Mouse (Mus musculus): ENCODE measurements around the gene Ythdc1. TPM values are rescaled to one million over a fixed set of nuclear protein-coding genes. Genes with fewer than 3 reads are reported as not detected.

Ythdc1 gene
- total and polyA plus RNA-seq, 3 experiments: 40.0 to 116 (median 64.9) TPM

GRCm38 (mm10) chr5:86783059-86783458 is 21.0 kb upstream of the Ythdc1 start:
- Histone ChIP-seq H3K36me3 (replicated peaks in 1 of 2; ENCODE audit: control insufficient read depth in 1 of 2, insufficient read depth in 1 of 2, low read length in 1 of 2) (no peaks in the 10 kb centered on the region), H3K27me3 (replicated peaks) (no peaks in the 10 kb centered on the region), H3K4me1 (ENCODE audit: control insufficient read depth in 1 of 2, insufficient read depth in 2 of 2) (no peaks in the 10 kb centered on the region), H3K9ac (ENCODE audit: insufficient read depth, low read depth) (no peak overlapping the region), H3K4me2 (ENCODE audit: insufficient read depth, low read depth, poor library complexity, severe bottlenecking) (no peak overlapping the region), H3K9me3 (replicated peaks; ENCODE audit: low read length) (no peaks in the 10 kb centered on the region), H3K79me2 (replicated peaks; ENCODE audit: control insufficient read depth, extremely low read depth, insufficient read depth, poor library complexity, severe bottlenecking) (no peaks in the 10 kb centered on the region), H3K27ac (ENCODE audit: insufficient read depth, low read depth) (no peak overlapping the region), H3K4me3 (replicated peaks in 1 of 3; ENCODE audit: low read depth in 2 of 3, low read length in 2 of 3, poor library complexity in 1 of 3) (no peak overlapping the region)
- dilution Hi-C loops (cut with MboI; ENCODE audit: extremely low pct_ligation_motif_present, extremely low pct_unique_long_range_greater_than_20kb, low sequenced_read_pairs) (no loop called here), in situ Hi-C loops (cut with MboI; ENCODE audit: low pct_ligation_motif_present, low pct_unique_long_range_greater_than_20kb, low sequenced_read_pairs) (no loop called here)
- no peak for DNase-seq (ENCODE audit: extremely low read depth)
- TF ChIP-seq SMC3 (IDR thresholded peaks at IDR 0.05; ENCODE audit: low read depth, low read length): no peak
- no peak for TF ChIP-seq RAD21 (IDR thresholded peaks at IDR 0.05; ENCODE audit: low read depth, low read length)
- TF ChIP-seq RCOR1 (conservative IDR thresholded peaks at IDR 0.05; ENCODE audit: low read depth, low read length): no peak
- no peak for TF ChIP-seq IRF4 (IDR thresholded peaks at IDR 0.05; ENCODE audit: low read depth, low read length)
- no peak for TF ChIP-seq BHLHE40 (IDR thresholded peaks at IDR 0.05; ENCODE audit: low read depth, low read length)
- TF ChIP-seq KAT2A (IDR thresholded peaks at IDR 0.05; ENCODE audit: insufficient replicate concordance, low read length): no peak
- no peak for TF ChIP-seq UBTF (IDR thresholded peaks at IDR 0.05; ENCODE audit: low read depth, low read length)
- TF ChIP-seq GABPA (IDR thresholded peaks at IDR 0.05; ENCODE audit: insufficient replicate concordance, low read depth, low read length): no peak
- TF ChIP-seq TCF12 (IDR thresholded peaks at IDR 0.05; ENCODE audit: low read depth, low read length): no peak
- no peak for TF ChIP-seq MEF2A (IDR thresholded peaks at IDR 0.05; ENCODE audit: borderline replicate concordance, low read depth, low read length)
- TF ChIP-seq CHD1 (IDR thresholded peaks at IDR 0.05; ENCODE audit: low read depth, low read length): no peak
- no peak for TF ChIP-seq HCFC1 (IDR thresholded peaks at IDR 0.05; ENCODE audit: low read depth, low read length)
- TF ChIP-seq EP300 (IDR thresholded peaks at IDR 0.05; ENCODE audit: low read length): no peak
- no peak for TF ChIP-seq ELF1 (IDR thresholded peaks at IDR 0.05; ENCODE audit: low read depth, low read length)
- TF ChIP-seq JUN (IDR thresholded peaks at IDR 0.05; ENCODE audit: insufficient read depth, low read depth, low read length): no peak

GRCm38 (mm10) chr5:86784205-86784604 is 19.8 kb upstream of the Ythdc1 start:
- TF ChIP-seq MAFK (IDR thresholded peaks at IDR 0.05; ENCODE audit: insufficient replicate concordance, low read length) (no peak), MAZ (IDR thresholded peaks at IDR 0.05; ENCODE audit: low read depth, low read length) (no peak), USF1 (IDR thresholded peaks at IDR 0.05; ENCODE audit: low read depth, low read length) (no peak), NELFE (IDR thresholded peaks at IDR 0.05; ENCODE audit: low read depth, low read length) (no peak), ZKSCAN1 (IDR thresholded peaks at IDR 0.05; ENCODE audit: borderline replicate concordance, low read depth, low read length) (no peak), BHLHE40 (IDR thresholded peaks at IDR 0.05; ENCODE audit: low read depth, low read length) (no peak), PAX5 (IDR thresholded peaks at IDR 0.05; ENCODE audit: low read length) (no peak), MEF2A (IDR thresholded peaks at IDR 0.05; ENCODE audit: borderline replicate concordance, low read depth, low read length) (no peak), TCF12 (IDR thresholded peaks at IDR 0.05; ENCODE audit: low read depth, low read length) (no peak), POLR2A (IDR thresholded peaks at IDR 0.05; ENCODE audit: low read depth, low read length) (no peak)
- Histone ChIP-seq H3K27ac (ENCODE audit: insufficient read depth, low read depth) (no peak overlapping the region), H3K79me2 (replicated peaks; ENCODE audit: control insufficient read depth, extremely low read depth, insufficient read depth, poor library complexity, severe bottlenecking) (no peaks in the 10 kb centered on the region), H3K9me3 (replicated peaks; ENCODE audit: low read length) (no peaks in the 10 kb centered on the region), H3K4me3 (replicated peaks in 1 of 3; ENCODE audit: low read depth in 2 of 3, low read length in 2 of 3, poor library complexity in 1 of 3) (no peak overlapping the region), H3K4me2 (ENCODE audit: insufficient read depth, low read depth, poor library complexity, severe bottlenecking) (no peak overlapping the region), H3K27me3 (replicated peaks) (peaks cover 3% of the 10 kb centered on the region), H3K4me1 (ENCODE audit: control insufficient read depth in 1 of 2, insufficient read depth in 2 of 2) (no peaks in the 10 kb centered on the region), H3K9ac (ENCODE audit: insufficient read depth, low read depth) (no peak overlapping the region), H3K36me3 (replicated peaks in 1 of 2; ENCODE audit: control insufficient read depth in 1 of 2, insufficient read depth in 1 of 2, low read length in 1 of 2) (no peaks in the 10 kb centered on the region)
- no peak for DNase-seq (ENCODE audit: extremely low read depth)
- in situ Hi-C loops (cut with MboI; ENCODE audit: low pct_ligation_motif_present, low pct_unique_long_range_greater_than_20kb, low sequenced_read_pairs): no loop called here
- dilution Hi-C loops (cut with MboI; ENCODE audit: extremely low pct_ligation_motif_present, extremely low pct_unique_long_range_greater_than_20kb, low sequenced_read_pairs): no loop called here

Data from CH12.LX (cell line).